Mouse (Mus musculus) ES-E14 (cell line): ENCODE results near the gene Ppp1r16b. TPM values are rescaled to one million over a fixed set of nuclear protein-coding genes. Genes with fewer than 3 reads are reported as not detected.

ENCODE experiments used
- DNase-seq: peaks from one replicate; pipeline ENCODE4 v3.0.0-alpha.2; 2013; ENCODE audit warnings: low read depth, low spot score
- H3K27ac ChIP-seq: 2 replicates; pipeline ENCODE4 v1.5.1; 2012; ENCODE audit warnings: low read depth, mild to moderate bottlenecking, low read length, moderate library complexity, mixed read lengths; ENCODE audit not compliant: poor library complexity, insufficient read depth, severe bottlenecking
- H3K36me3 ChIP-seq: 2 replicates; pipeline ENCODE4 v1.6.1; 2012; ENCODE audit warnings: mild to moderate bottlenecking, low read length, moderate library complexity, mixed read lengths; ENCODE audit not compliant: control insufficient read depth, poor library complexity, insufficient read depth, severe bottlenecking
- H3K4me1 ChIP-seq, 2 experiments: fragments of 150-350 bp in 1 of 2; sonication (generic) in 1 of 2; 2 replicates each; pipeline ENCODE4 v1.6.1; 2012; ENCODE audit warnings: low read length in 2 of 2, mild to moderate bottlenecking in 1 of 2, mixed read lengths in 1 of 2; ENCODE audit not compliant: control insufficient read depth in 2 of 2, insufficient read depth in 2 of 2, poor library complexity in 1 of 2
- H3K4me3 ChIP-seq, 2 experiments: fragments of 150-350 bp in 1 of 2; sonication (generic) in 1 of 2; 2 replicates each; pipeline ENCODE4 v1.5.1; 2012; ENCODE audit warnings: low read length in 2 of 2, low read depth in 1 of 2, mild to moderate bottlenecking in 1 of 2, mixed read lengths in 1 of 2; ENCODE audit not compliant: insufficient read depth in 1 of 2, poor library complexity in 1 of 2, severe bottlenecking in 1 of 2
- H3K9ac ChIP-seq: 2 replicates; pipeline ENCODE4 v1.6.1; 2012; ENCODE audit warnings: low read depth, mild to moderate bottlenecking, low read length, mixed read lengths; ENCODE audit not compliant: poor library complexity, insufficient read depth, severe bottlenecking
- H3K9me3 ChIP-seq: fragments of 150-350 bp; sonication (generic); 2 replicates; pipeline ENCODE4 v1.6.1; 2012; ENCODE audit warnings: low read depth, mild to moderate bottlenecking, low read length; ENCODE audit not compliant: control insufficient read depth, insufficient read depth
- CHD2 ChIP-seq: IDR thresholded peaks from 2 replicates; pipeline ENCODE4 v1.6.1; 2014; ENCODE audit warnings: mild to moderate bottlenecking, low read depth, low read length, inconsistent platforms
- HCFC1 ChIP-seq: IDR thresholded peaks from 2 replicates; pipeline ENCODE4 v1.6.1; 2012; ENCODE audit warnings: low read length, inconsistent platforms, borderline replicate concordance; ENCODE audit not compliant: insufficient read depth
- MAFK ChIP-seq: IDR thresholded peaks from 2 replicates; pipeline ENCODE4 v1.6.1; 2014; ENCODE audit warnings: mild to moderate bottlenecking, low read depth, low read length, inconsistent platforms; ENCODE audit not compliant: insufficient read depth
- ZC3H11A ChIP-seq: IDR thresholded peaks from 2 replicates; pipeline ENCODE4 v1.6.1; 2012; ENCODE audit warnings: low read depth, mild to moderate bottlenecking, inconsistent platforms, low read length, borderline replicate concordance
- ZNF384 ChIP-seq: IDR thresholded peaks from 2 replicates; pipeline ENCODE4 v1.6.1; 2012; ENCODE audit warnings: low read depth, low read length, inconsistent platforms
- in situ Hi-C, 2 experiments: fragments of 600-800 bp; cut with MboI; formaldehyde crosslinking; loops; one replicate each; pipeline ENCODE4 v1.15.1; 2025; ENCODE audit warnings: low sequenced_read_pairs in 2 of 2, inconsistent platforms in 1 of 2; ENCODE audit not compliant: unreplicated experiment in 2 of 2
- total RNA-seq: library from RNA; depleted of rRNA; stranded (reverse); fragments of 300-350 nt; gene quantifications from 2 replicates; pipeline ENCODE4 v1.2.3, GENCODE M21; 2012

Ppp1r16b gene
- total RNA-seq, 1 experiment = 1.2 TPM

DNA sequence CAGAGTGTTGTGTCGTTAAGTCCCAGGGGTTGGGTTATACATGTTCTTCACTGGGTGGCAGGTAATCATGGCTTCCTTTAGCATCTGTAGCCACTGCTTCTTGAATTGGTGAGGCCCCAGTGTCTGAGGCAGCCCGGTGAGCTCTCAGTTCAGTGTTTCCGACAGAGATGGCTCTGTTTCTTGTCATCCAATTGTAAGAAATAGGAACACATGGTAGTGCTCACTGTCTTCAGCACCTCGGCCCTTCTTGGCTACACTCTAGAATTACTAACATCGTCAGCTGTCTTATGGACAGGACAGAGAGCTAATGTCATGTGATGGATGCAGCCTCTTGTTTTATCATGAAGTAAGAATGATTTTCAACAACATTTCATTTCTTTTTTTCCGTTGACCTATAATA is 10.0 kb downstream of the Ppp1r16b start:
- no peak for DNase-seq
- in situ Hi-C loops = no loop called here
- Histone ChIP-seq H3K27ac (no peak overlapping the region), H3K9me3 (no peaks in the 10 kb centered on the region), H3K4me3 (no peak overlapping the region), H3K9ac (no peak overlapping the region), H3K36me3 (no peaks in the 10 kb centered on the region), H3K4me1 (peaks cover 4 to 13% of the 10 kb centered on the region in 2 experiments; a peak in 2 of 4 replicates)
- TF ChIP-seq CHD2 (no peak), HCFC1 (no peak), ZC3H11A (no peak), MAFK (no peak), ZNF384 (no peak)

DNA sequence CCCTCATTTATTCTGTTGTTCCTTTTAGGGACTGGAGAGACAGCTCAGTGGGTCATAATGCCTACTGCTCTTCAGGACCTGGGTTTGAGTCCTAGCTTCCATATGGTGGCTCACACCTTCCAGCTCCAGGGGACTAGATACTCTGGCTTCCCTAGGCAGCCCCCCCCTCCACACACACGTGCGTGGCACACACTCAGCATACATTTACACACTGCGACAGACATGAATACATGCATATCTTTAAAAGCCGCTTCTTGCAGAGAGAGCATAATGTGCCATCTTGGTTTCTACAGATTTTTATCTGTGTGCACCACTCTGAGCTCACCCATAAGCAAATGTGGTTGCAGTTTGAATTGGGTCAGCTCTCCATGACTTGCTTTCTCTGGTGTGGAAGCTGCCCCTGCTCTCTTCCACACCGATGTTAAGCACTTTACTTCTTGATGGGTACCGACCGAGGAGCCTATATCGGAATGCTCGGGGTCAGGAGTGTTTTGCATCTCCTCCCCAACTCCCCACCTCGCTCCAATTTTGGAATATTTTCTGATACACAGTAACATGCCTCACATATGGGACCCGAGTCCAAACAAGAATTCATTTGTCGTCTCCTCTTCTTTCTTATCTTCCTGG is 10.8 kb downstream of the Ppp1r16b start:
- Histone ChIP-seq H3K27ac (no peak overlapping the region), H3K4me3 (no peak overlapping the region), H3K9ac (no peak overlapping the region), H3K4me1 (peaks cover 4 to 13% of the 10 kb centered on the region in 2 experiments; a peak in 2 of 4 replicates), H3K9me3 (no peaks in the 10 kb centered on the region), H3K36me3 (no peaks in the 10 kb centered on the region)
- in situ Hi-C loops = no loop called here
- DNase-seq = no peak
- TF ChIP-seq MAFK = no peak

- Histone ChIP-seq H3K4me3 (no peak overlapping the region), H3K27ac (no peak overlapping the region), H3K36me3 (no peaks in the 10 kb centered on the region), H3K9ac (no peak overlapping the region), H3K4me1 (peaks cover 8 to 15% of the 10 kb centered on the region in 2 experiments; a peak in 3 of 4 replicates), H3K9me3 (no peaks in the 10 kb centered on the region)
- TF ChIP-seq CHD2 = no peak
- no peak for TF ChIP-seq MAFK
- no peak for TF ChIP-seq HCFC1
- TF ChIP-seq ZC3H11A = no peak
- TF ChIP-seq ZNF384 = no peak
- in situ Hi-C loops = no loop called here
- no peak for DNase-seq
These were observed 12.7 kb downstream of the Ppp1r16b start for GRCm38 (mm10) chr2:158677946-158678345.

GRCm38 (mm10) chr2:158679091-158679490 is 13.9 kb downstream of the Ppp1r16b start:
- H3K4me1 ChIP-seq = peaks cover 7 to 11% of the 10 kb centered on the region in 2 experiments; a peak in 3 of 4 replicates
- H3K9ac ChIP-seq = no peak overlapping the region
- H3K9me3 ChIP-seq = no peaks in the 10 kb centered on the region
- no peaks in the 10 kb centered on the region for H3K36me3 ChIP-seq
- no peak overlapping the region for H3K27ac ChIP-seq
- no peak for TF ChIP-seq ZNF384
- no peak for TF ChIP-seq MAFK
- TF ChIP-seq CHD2 = no peak
- no peak for TF ChIP-seq HCFC1
- TF ChIP-seq ZC3H11A = no peak
- in situ Hi-C loops = no loop called here
- DNase-seq = no peak
- H3K4me3 ChIP-seq = no peak overlapping the region

- H3K4me3 ChIP-seq = no peak overlapping the region
- no peak overlapping the region for H3K27ac ChIP-seq
- no peaks in the 10 kb centered on the region for H3K9me3 ChIP-seq
- H3K36me3 ChIP-seq = no peaks in the 10 kb centered on the region
- no peak overlapping the region for H3K9ac ChIP-seq
- DNase-seq = no peak
- no peak for TF ChIP-seq CHD2
- no peak for TF ChIP-seq ZC3H11A
- no peak for TF ChIP-seq HCFC1
- TF ChIP-seq MAFK = no peak
- in situ Hi-C loops = no loop called here
- H3K4me1 ChIP-seq = peaks cover 2 to 5% of the 10 kb centered on the region in 2 experiments; a peak in 2 of 4 replicates
These were observed 15.2 kb downstream of the Ppp1r16b start for GRCm38 (mm10) chr2:158680357-158680889.
